Mouse (Mus musculus): Measurements from ENCODE around the gene 6030408B16Rik. TPM values are rescaled to one million over a fixed set of nuclear protein-coding genes. Genes with fewer than 3 reads are reported as not detected.

6030408B16Rik gene
- polyA plus RNA-seq, 1 experiment from 2014 or later, result 4.1 TPM

GRCm38 (mm10) chr15:101271513-101271912, 21.5 kb upstream of the 6030408B16Rik start:
- no peak overlapping the region for H3K4me2 ChIP-seq (replicated peaks)
- 88% methylated on average over 15 of the region's 15 CpGs for WGBS

DNA sequence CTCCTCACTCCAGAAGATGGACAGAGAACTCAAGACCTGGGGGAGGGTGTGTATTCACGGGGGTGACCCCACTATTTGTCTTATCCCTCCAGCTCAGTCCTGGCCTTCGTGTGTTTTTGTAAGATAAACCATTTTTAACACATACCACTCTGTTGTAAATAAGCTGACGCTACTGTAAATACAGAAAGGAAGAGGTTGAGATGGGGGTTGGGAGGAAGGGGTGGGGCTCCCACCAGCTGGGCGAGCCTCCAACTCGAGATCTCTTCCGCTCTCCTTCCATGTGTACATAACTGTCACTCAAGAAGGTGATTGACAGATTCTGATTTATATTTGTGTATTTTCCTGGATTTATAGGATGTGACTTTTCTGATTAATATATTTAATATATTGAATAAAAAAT, 18.6 kb upstream of the 6030408B16Rik start:
- peaks cover 29% of the 10 kb centered on the region for H3K4me1 ChIP-seq (replicated peaks)
- H3K4me3 ChIP-seq (replicated peaks), result no peak overlapping the region
- H3K27ac ChIP-seq, result no peak overlapping the region
- H3K9me3 ChIP-seq, result no peaks in the 10 kb centered on the region
- peaks cover 18% of the 10 kb centered on the region; the same call in 1 of the 2 replicates for H3K36me3 ChIP-seq
- no peak for ATAC-seq
- no peak overlapping the region for H3K9ac ChIP-seq
- 37% methylated on average over 6 of the region's 6 CpGs for WGBS
- no peaks in the 10 kb centered on the region for H3K27me3 ChIP-seq (replicated peaks)
- no peak overlapping the region for H3K4me2 ChIP-seq (replicated peaks)

More at GRCm38 (mm10) chr15:101271513-101271912, 21.5 kb upstream of the 6030408B16Rik start:
- Histone ChIP-seq H3K9me3 (no peaks in the 10 kb centered on the region), H3K27me3 (replicated peaks) (no peaks in the 10 kb centered on the region), H3K36me3 (peaks cover 18% of the 10 kb centered on the region; the same call in 1 of the 2 replicates), H3K27ac (no peak overlapping the region), H3K4me3 (replicated peaks) (no peak overlapping the region), H3K4me1 (replicated peaks) (peaks cover 20% of the 10 kb centered on the region), H3K9ac (no peak overlapping the region)
- no peak for ATAC-seq

- Histone ChIP-seq H3K9ac (no peak overlapping the region), H3K36me3 (peaks cover 9% of the 10 kb centered on the region; the same call in 1 of the 2 replicates), H3K27me3 (replicated peaks) (no peaks in the 10 kb centered on the region), H3K4me3 (replicated peaks) (no peak overlapping the region), H3K4me1 (replicated peaks) (peaks cover 36% of the 10 kb centered on the region), H3K9me3 (no peaks in the 10 kb centered on the region), H3K27ac (peak overlapping the region; percentile 54), H3K4me2 (replicated peaks) (no peak overlapping the region)
- ATAC-seq, result peak; percentile 75
- 48% methylated on average over 11 of the region's 11 CpGs for WGBS
Measured at GRCm38 (mm10) chr15:101277351-101277899, 15.6 kb upstream of the 6030408B16Rik start.

- peaks cover 3% of the 10 kb centered on the region; the same call in 1 of the 2 replicates for H3K36me3 ChIP-seq
- no peak overlapping the region for H3K4me2 ChIP-seq (replicated peaks)
- H3K9me3 ChIP-seq, result no peaks in the 10 kb centered on the region
- peaks cover 36% of the 10 kb centered on the region for H3K4me1 ChIP-seq (replicated peaks)
- no peak overlapping the region for H3K4me3 ChIP-seq (replicated peaks)
- peak overlapping the region; percentile 2; the same call in 1 of the 2 replicates for H3K9ac ChIP-seq
- 0 out of 2 replicates have a peak overlapping the region, but pooled peaks have one; percentile 54 for H3K27ac ChIP-seq
- ATAC-seq, result no peak
- 36% methylated on average over 5 of the region's 5 CpGs for WGBS
- no peaks in the 10 kb centered on the region for H3K27me3 ChIP-seq (replicated peaks)
Measured at GRCm38 (mm10) chr15:101278589-101278988, 14.4 kb upstream of the 6030408B16Rik start.

DNA sequence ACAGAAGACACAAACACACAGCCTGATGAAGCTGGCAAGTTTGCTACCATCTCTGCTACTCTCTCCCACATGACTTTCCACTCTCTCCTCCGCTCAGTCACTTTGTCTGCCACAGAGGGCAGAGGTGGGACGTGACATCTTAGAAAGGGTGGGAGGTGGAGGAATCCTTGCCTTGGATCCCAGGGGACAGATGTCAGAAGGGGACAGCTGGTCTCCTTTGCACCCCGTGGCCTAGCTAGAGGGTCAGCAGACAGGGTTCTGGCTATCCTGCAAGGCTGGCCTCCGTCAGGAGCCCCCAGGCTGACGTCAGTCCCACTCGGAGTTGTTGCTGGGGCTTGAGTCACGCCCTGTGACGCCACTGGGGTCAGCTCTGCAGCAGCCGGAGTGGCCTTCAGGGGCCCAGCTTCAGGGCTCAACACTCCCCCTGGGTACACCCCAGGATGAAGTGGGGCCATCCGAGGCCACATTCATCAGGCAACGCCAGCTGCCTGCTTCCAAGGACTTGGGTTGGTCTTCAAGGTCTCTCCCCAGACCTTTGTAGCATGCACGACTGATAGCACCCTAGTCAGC, 13.5 kb upstream of the 6030408B16Rik start:
- H3K9me3 ChIP-seq, result no peaks in the 10 kb centered on the region

DNA sequence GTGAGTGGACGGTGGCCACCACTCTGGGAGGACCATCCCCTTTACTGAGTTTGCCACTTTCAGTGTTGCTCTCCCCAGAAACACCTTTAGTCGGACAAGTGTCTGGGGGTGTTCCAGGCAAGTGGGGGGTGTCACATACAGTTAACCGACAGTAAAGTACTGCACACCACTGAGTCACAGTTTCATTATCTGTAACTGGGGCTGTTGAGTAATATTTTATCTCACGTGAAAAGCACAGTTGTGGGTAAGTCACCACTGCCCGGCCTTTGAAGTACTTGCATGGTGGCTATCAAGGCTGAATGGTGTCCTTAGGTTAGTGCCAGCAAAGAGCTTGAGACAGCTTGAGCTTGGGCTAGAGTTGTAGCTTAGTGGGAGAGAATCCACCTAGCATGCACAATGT, 10.5 kb upstream of the 6030408B16Rik start:
- H3K36me3 ChIP-seq, result peaks cover 11% of the 10 kb centered on the region
- no peaks in the 10 kb centered on the region for H3K27me3 ChIP-seq (replicated peaks)
- H3K9ac ChIP-seq, result no peak overlapping the region
- no peak overlapping the region for H3K4me3 ChIP-seq (replicated peaks)
- peaks cover 37% of the 10 kb centered on the region for H3K4me1 ChIP-seq (replicated peaks)
- WGBS, result 65% methylated on average over 5 of the region's 5 CpGs
- H3K27ac ChIP-seq, result no peak overlapping the region
- ATAC-seq, result no peak
- H3K4me2 ChIP-seq (replicated peaks), result no peak overlapping the region
- no peaks in the 10 kb centered on the region for H3K9me3 ChIP-seq

More for the DNA sequence above, 13.5 kb upstream of the 6030408B16Rik start:
- 0 out of 2 replicates have a peak overlapping the region, but pooled peaks have one; percentile 23 for H3K27ac ChIP-seq
- no peak overlapping the region for H3K9ac ChIP-seq
- no peak for ATAC-seq
- H3K36me3 ChIP-seq, result no peaks in the 10 kb centered on the region
- H3K27me3 ChIP-seq (replicated peaks), result no peaks in the 10 kb centered on the region
- WGBS, result 54% methylated on average over 12 of the region's 12 CpGs
- H3K4me3 ChIP-seq (replicated peaks), result no peak overlapping the region
- 0 out of 2 replicates have a peak overlapping the region, but pooled peaks have one; percentile 1 for H3K4me2 ChIP-seq (replicated peaks)
- H3K4me1 ChIP-seq (replicated peaks), result peaks cover 32% of the 10 kb centered on the region

DNA sequence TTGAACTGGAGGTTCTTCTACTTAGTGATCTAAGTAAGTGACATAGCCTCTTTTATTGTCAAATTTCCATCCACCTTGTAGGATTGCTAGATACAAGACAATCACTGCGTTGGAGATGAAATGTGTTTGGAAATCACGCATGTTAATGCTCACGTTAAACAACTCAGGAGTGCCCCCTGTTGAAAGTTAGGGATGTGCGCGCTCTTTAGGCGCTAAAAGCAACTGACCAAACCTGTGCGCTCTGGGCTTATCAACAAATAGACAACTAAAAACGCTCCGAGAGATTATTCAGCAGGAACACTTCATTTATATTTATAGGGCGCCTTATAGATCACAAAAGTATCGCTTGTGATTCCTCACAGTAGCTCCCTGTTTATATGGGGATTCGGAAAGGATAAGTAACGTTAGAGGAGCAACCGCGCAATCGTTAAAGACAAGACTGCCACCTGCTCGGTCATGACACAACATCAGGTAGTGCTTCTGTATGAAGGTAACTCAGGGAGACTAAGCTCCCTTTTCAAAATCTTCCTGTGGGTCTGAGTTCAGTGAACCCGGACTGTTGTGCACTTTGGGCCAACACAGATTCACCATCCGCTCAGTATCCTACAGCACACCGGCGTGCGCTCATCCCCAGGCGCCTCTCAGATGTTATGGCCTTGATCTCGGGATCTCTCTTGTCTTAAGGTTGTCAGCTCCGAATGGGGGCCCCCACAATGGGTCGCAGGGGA, 9.7 kb upstream of the 6030408B16Rik start:
- Histone ChIP-seq H3K9me3 (no peaks in the 10 kb centered on the region), H3K36me3 (peaks cover 11% of the 10 kb centered on the region), H3K9ac (peak overlapping the region; percentile 87), H3K27me3 (replicated peaks) (no peaks in the 10 kb centered on the region), H3K4me3 (replicated peaks) (peak overlapping the region; percentile 86), H3K4me2 (replicated peaks) (peak overlapping the region; percentile 95), H3K4me1 (replicated peaks) (peaks cover 28% of the 10 kb centered on the region), H3K27ac (peak overlapping the region; percentile 51; the same call in 1 of the 2 replicates)
- 2% methylated on average over 26 of the region's 26 CpGs for WGBS
- ATAC-seq, result peak; percentile 38; the same call in 1 of the 2 replicates

GRCm38 (mm10) chr15:101283911-101284750, 8.9 kb upstream of the 6030408B16Rik start, which contains the start of gene Atg101:
Gene Atg101, plus strand, starts transcription at chr15:101284272.
- Histone ChIP-seq H3K9me3 (no peaks in the 10 kb centered on the region), H3K4me1 (replicated peaks) (peaks cover 20% of the 10 kb centered on the region), H3K4me3 (replicated peaks) (peak within 1 kb of the TSS; percentile 86), H3K27ac (peak within 1 kb of the TSS; percentile 72), H3K27me3 (replicated peaks) (no peaks in the 10 kb centered on the region), H3K36me3 (peaks cover 16% of the 10 kb centered on the region), H3K4me2 (replicated peaks) (peak within 1 kb of the TSS; percentile 95), H3K9ac (peak within 1 kb of the TSS; percentile 87)
- WGBS, result under 1% methylated on average over 61 of the region's 61 CpGs
- ATAC-seq, result peak; percentile 93

- Histone ChIP-seq H3K9ac (no peak overlapping the region), H3K4me3 (replicated peaks) (no peak overlapping the region), H3K36me3 (peaks cover 31% of the 10 kb centered on the region), H3K4me2 (replicated peaks) (no peak overlapping the region), H3K9me3 (no peaks in the 10 kb centered on the region), H3K27ac (no peak overlapping the region), H3K27me3 (replicated peaks) (no peaks in the 10 kb centered on the region), H3K4me1 (replicated peaks) (peaks cover 11% of the 10 kb centered on the region)
- WGBS, result 68% methylated on average over 9 of the region's 9 CpGs
- ATAC-seq, result no peak
Measured at GRCm38 (mm10) chr15:101286129-101286770, 6.8 kb upstream of the 6030408B16Rik start.

DNA sequence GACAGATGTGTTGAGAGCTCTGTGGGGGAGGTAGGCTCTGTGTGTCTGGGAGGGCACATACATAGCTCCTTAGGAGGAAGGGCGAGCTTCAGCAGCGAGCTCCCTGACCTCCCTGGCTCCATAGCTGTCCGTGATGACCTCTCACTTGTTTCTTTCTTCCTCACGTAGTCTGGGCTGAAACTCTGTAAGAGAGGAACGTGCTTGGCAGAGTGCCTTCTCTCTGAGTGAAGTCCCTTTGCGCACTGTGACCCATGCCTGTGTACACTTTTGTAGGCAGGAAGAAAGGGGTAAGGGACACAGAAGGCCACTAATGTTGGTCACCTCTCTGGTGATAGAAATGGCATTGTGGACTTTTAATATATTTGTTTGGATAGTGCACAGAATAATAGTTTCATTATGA, 5.7 kb upstream of the 6030408B16Rik start:
- H3K4me3 ChIP-seq (replicated peaks), result no peak overlapping the region
- no peak overlapping the region for H3K27ac ChIP-seq
- peaks cover 37% of the 10 kb centered on the region for H3K36me3 ChIP-seq
- no peaks in the 10 kb centered on the region for H3K9me3 ChIP-seq
- no peak for ATAC-seq
- WGBS, result 82% methylated on average over 6 of the region's 6 CpGs
- peaks cover 14% of the 10 kb centered on the region for H3K4me1 ChIP-seq (replicated peaks)
- H3K9ac ChIP-seq, result no peak overlapping the region
- H3K4me2 ChIP-seq (replicated peaks), result no peak overlapping the region
- no peaks in the 10 kb centered on the region for H3K27me3 ChIP-seq (replicated peaks)

DNA sequence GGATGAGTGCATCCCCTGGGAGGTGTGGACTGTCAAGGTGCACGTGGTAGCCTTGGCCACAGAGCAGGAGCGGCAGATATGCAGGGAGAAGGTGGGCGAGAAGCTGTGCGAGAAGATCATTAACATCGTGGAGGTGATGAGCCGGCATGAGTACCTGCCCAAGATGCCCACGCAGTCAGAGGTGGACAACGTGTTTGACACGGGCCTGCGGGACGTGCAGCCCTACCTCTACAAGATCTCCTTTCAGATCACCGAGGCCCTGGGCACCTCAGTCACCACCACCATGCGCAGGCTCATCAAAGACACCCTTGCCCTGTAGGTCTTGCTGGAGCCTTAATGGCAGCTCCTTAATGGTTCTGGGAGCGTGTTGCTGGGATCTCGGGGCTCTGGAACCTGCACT, 2.7 kb upstream of the 6030408B16Rik start:
- no peak overlapping the region for H3K4me2 ChIP-seq (replicated peaks)
- H3K4me1 ChIP-seq (replicated peaks), result peaks cover 30% of the 10 kb centered on the region
- WGBS, result 95% methylated on average over 15 of the region's 15 CpGs
- H3K9ac ChIP-seq, result no peak overlapping the region
- H3K9me3 ChIP-seq, result no peaks in the 10 kb centered on the region
- no peak for ATAC-seq
- peaks cover 37% of the 10 kb centered on the region for H3K36me3 ChIP-seq
- H3K27ac ChIP-seq, result no peak overlapping the region
- H3K27me3 ChIP-seq (replicated peaks), result no peaks in the 10 kb centered on the region
- no peak overlapping the region for H3K4me3 ChIP-seq (replicated peaks)
